Mouse (Mus musculus): Measurements from ENCODE around the gene Prdm11. TPM values are rescaled to one million over a fixed set of nuclear protein-coding genes. Genes with fewer than 3 reads are reported as not detected.

Prdm11 gene
- total and polyA plus RNA-seq, 3 experiments = 0.05 to 1.8 (median 0.06) TPM

GRCm38 (mm10) chr2:92987901-92988631 lies 57.9 kb downstream of the Prdm11 start:
- Histone ChIP-seq H3K9ac (ENCODE audit: insufficient read depth, low read depth) (no peak overlapping the region), H3K4me1 (ENCODE audit: control insufficient read depth in 1 of 2, insufficient read depth in 2 of 2) (no peaks in the 10 kb centered on the region), H3K4me3 (replicated peaks in 1 of 3; ENCODE audit: low read depth in 2 of 3, low read length in 2 of 3, poor library complexity in 1 of 3) (no peak overlapping the region), H3K4me2 (ENCODE audit: insufficient read depth, low read depth, poor library complexity, severe bottlenecking) (no peak overlapping the region), H3K36me3 (replicated peaks in 1 of 2; ENCODE audit: control insufficient read depth in 1 of 2, insufficient read depth in 1 of 2, low read length in 1 of 2) (no peaks in the 10 kb centered on the region), H3K27ac (ENCODE audit: insufficient read depth, low read depth) (no peak overlapping the region), H3K27me3 (replicated peaks) (peaks cover 89% of the 10 kb centered on the region), H3K79me2 (replicated peaks; ENCODE audit: control insufficient read depth, extremely low read depth, insufficient read depth, poor library complexity, severe bottlenecking) (no peaks in the 10 kb centered on the region; the same call in 1 of the 2 replicates), H3K9me3 (replicated peaks; ENCODE audit: low read length) (no peaks in the 10 kb centered on the region)
- dilution Hi-C loops (cut with MboI; ENCODE audit: extremely low pct_ligation_motif_present, extremely low pct_unique_long_range_greater_than_20kb, low sequenced_read_pairs) (no loop called here), in situ Hi-C loops (cut with MboI; ENCODE audit: low pct_ligation_motif_present, low pct_unique_long_range_greater_than_20kb, low sequenced_read_pairs) (no loop called here)
- peak; percentile 9 for DNase-seq (ENCODE audit: extremely low read depth)
- TF ChIP-seq NRF1 (IDR thresholded peaks at IDR 0.05; ENCODE audit: low read depth, low read length) = no peak
- TF ChIP-seq PAX5 (IDR thresholded peaks at IDR 0.05; ENCODE audit: low read length) = no peak
- peak; percentile 58; the same call in 1 of the 2 replicates for TF ChIP-seq CHD2 (IDR thresholded peaks at IDR 0.05; ENCODE audit: low read length)
- peak in 1 of 2 experiments; percentile 45; a peak in 2 of 4 replicates for TF ChIP-seq CTCF (conservative IDR thresholded peaks at IDR 0.05 in 1 of 2, IDR thresholded peaks at IDR 0.05 in 1 of 2; ENCODE audit: low read depth in 2 of 2, low read length in 2 of 2)
- no peak for TF ChIP-seq MYC (IDR thresholded peaks at IDR 0.05; ENCODE audit: low read depth, low read length)
- TF ChIP-seq MEF2A (IDR thresholded peaks at IDR 0.05; ENCODE audit: borderline replicate concordance, low read depth, low read length) = no peak
- TF ChIP-seq MAFK (IDR thresholded peaks at IDR 0.05; ENCODE audit: insufficient replicate concordance, low read length) = no peak

- Histone ChIP-seq H3K27me3 (replicated peaks) (peaks cover 89% of the 10 kb centered on the region), H3K4me3 (replicated peaks in 1 of 3; ENCODE audit: low read depth in 2 of 3, low read length in 2 of 3, poor library complexity in 1 of 3) (no peak overlapping the region), H3K27ac (ENCODE audit: insufficient read depth, low read depth) (no peak overlapping the region), H3K9me3 (replicated peaks; ENCODE audit: low read length) (no peaks in the 10 kb centered on the region), H3K4me2 (ENCODE audit: insufficient read depth, low read depth, poor library complexity, severe bottlenecking) (no peak overlapping the region), H3K79me2 (replicated peaks; ENCODE audit: control insufficient read depth, extremely low read depth, insufficient read depth, poor library complexity, severe bottlenecking) (no peaks in the 10 kb centered on the region; the same call in 1 of the 2 replicates), H3K4me1 (ENCODE audit: control insufficient read depth in 1 of 2, insufficient read depth in 2 of 2) (no peaks in the 10 kb centered on the region), H3K36me3 (replicated peaks in 1 of 2; ENCODE audit: control insufficient read depth in 1 of 2, insufficient read depth in 1 of 2, low read length in 1 of 2) (no peaks in the 10 kb centered on the region), H3K9ac (ENCODE audit: insufficient read depth, low read depth) (no peak overlapping the region)
- in situ Hi-C loops (cut with MboI; ENCODE audit: low pct_ligation_motif_present, low pct_unique_long_range_greater_than_20kb, low sequenced_read_pairs) (no loop called here), dilution Hi-C loops (cut with MboI; ENCODE audit: extremely low pct_ligation_motif_present, extremely low pct_unique_long_range_greater_than_20kb, low sequenced_read_pairs) (no loop called here)
- no peak for DNase-seq (ENCODE audit: extremely low read depth)
- TF ChIP-seq RCOR1 (conservative IDR thresholded peaks at IDR 0.05; ENCODE audit: low read depth, low read length) (no peak), POLR2A (IDR thresholded peaks at IDR 0.05; ENCODE audit: low read depth, low read length) (no peak), EP300 (IDR thresholded peaks at IDR 0.05; ENCODE audit: low read length) (no peak), ELF1 (IDR thresholded peaks at IDR 0.05; ENCODE audit: low read depth, low read length) (no peak), POLR2AphosphoS2 (IDR thresholded peaks at IDR 0.05; ENCODE audit: low read depth, low read length) (no peak), MAX (IDR thresholded peaks at IDR 0.05; ENCODE audit: low read length) (no peak), GABPA (IDR thresholded peaks at IDR 0.05; ENCODE audit: insufficient replicate concordance, low read depth, low read length) (no peak), E2F4 (IDR thresholded peaks at IDR 0.05; ENCODE audit: insufficient replicate concordance, low read depth, low read length) (no peak), CTCF (conservative IDR thresholded peaks at IDR 0.05 in 1 of 2, IDR thresholded peaks at IDR 0.05 in 1 of 2; ENCODE audit: low read depth in 2 of 2, low read length in 2 of 2) (no peak), CHD1 (IDR thresholded peaks at IDR 0.05; ENCODE audit: low read depth, low read length) (no peak), ZKSCAN1 (IDR thresholded peaks at IDR 0.05; ENCODE audit: borderline replicate concordance, low read depth, low read length) (no peak), NRF1 (IDR thresholded peaks at IDR 0.05; ENCODE audit: low read depth, low read length) (no peak)
Measured at GRCm38 (mm10) chr2:92987108-92987618, 58.8 kb downstream of the Prdm11 start.

Measured in CH12.LX (cell line).